Mouse (Mus musculus): ENCODE data around the gene Iqsec2. TPM values are rescaled to one million over a fixed set of nuclear protein-coding genes. Genes with fewer than 3 reads are reported as not detected.
A peak's percentile ranks its signal among the peaks of the same experiment; 100 is the strongest.

The Iqsec2 gene
- total and polyA plus RNA-seq, 2 experiments from 2014 or later: 51.7 to 131 TPM

GRCm38 (mm10) chrX:152148706-152149105 is 4.6 kb downstream of the Iqsec2 start:
- TF ChIP-seq CTCF (IDR thresholded peaks at IDR 0.05; ENCODE audit: low read depth) (no peak), EP300 (IDR thresholded peaks at IDR 0.05; ENCODE audit: low read depth) (no peak)
- Histone ChIP-seq H3K9ac (replicated peaks; ENCODE audit: low read depth, low read length) (no peak overlapping the region), H3K4me1 (ENCODE audit: control insufficient read depth, insufficient read depth) (0 out of 2 replicates have a peak, but pooled peaks cover 17% of the 10 kb centered on the region), H3K4me2 (ENCODE audit: low read depth, low read length) (no peak overlapping the region), H3K9me3 (replicated peaks; ENCODE audit: control insufficient read depth, low read length) (no peaks in the 10 kb centered on the region), H3K27me3 (ENCODE audit: control insufficient read depth, insufficient read depth, low read length) (peaks cover 28% of the 10 kb centered on the region; the same call in 1 of the 2 replicates), H3K36me3 (replicated peaks; ENCODE audit: control insufficient read depth, insufficient read depth, low read length) (no peaks in the 10 kb centered on the region), H3K4me3 (ENCODE audit: low read depth, low read length) (no peak overlapping the region), H3K27ac (ENCODE audit: low read depth) (peak overlapping the region; percentile 47)
- DNase-seq (ENCODE audit: low spot score) (no peak), ATAC-seq (ENCODE audit: insufficient read depth, low read depth) (no peak)
- 53% methylated on average over 5 of the region's 5 CpGs for WGBS

DNA sequence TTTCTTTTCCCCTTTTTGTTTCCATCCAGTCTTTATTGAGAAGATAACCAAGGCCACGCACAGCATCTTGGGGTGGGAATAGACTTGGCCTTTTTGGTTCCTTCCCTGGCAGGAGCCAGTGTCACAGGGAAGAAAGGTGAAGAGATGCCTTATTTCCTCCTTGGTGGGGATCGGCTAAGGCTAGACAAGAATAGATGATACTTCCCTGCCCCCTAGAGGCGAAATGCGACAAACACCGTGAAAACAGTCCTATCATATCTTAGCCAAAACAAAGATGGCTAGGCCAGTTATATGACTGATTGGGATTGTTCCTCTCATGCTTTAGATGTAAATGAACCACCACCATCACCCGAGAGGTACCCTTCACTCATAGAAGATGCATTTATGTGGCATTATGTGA is 7.6 kb downstream of the Iqsec2 start:
- H3K9me3 ChIP-seq (replicated peaks; ENCODE audit: control insufficient read depth, low read length): no peaks in the 10 kb centered on the region
- no peak overlapping the region for H3K4me3 ChIP-seq (ENCODE audit: low read depth, low read length)
- TF ChIP-seq EP300 (IDR thresholded peaks at IDR 0.05; ENCODE audit: low read depth) (no peak), CTCF (IDR thresholded peaks at IDR 0.05; ENCODE audit: low read depth) (peak; percentile 59)
- no peak overlapping the region for H3K27ac ChIP-seq (ENCODE audit: low read depth)
- ATAC-seq (ENCODE audit: insufficient read depth, low read depth) (no peak), DNase-seq (ENCODE audit: low spot score) (no peak)
- H3K27me3 ChIP-seq (ENCODE audit: control insufficient read depth, insufficient read depth, low read length): peaks cover under 1% of the 10 kb centered on the region; the same call in 1 of the 2 replicates
- H3K4me2 ChIP-seq (ENCODE audit: low read depth, low read length): no peak overlapping the region
- WGBS: 19% methylated on average over 6 of the region's 6 CpGs
- no peaks in the 10 kb centered on the region for H3K36me3 ChIP-seq (replicated peaks; ENCODE audit: control insufficient read depth, insufficient read depth, low read length)
- H3K4me1 ChIP-seq (ENCODE audit: control insufficient read depth, insufficient read depth): 0 out of 2 replicates have a peak, but pooled peaks cover 12% of the 10 kb centered on the region
- H3K9ac ChIP-seq (replicated peaks; ENCODE audit: low read depth, low read length): no peak overlapping the region

DNA sequence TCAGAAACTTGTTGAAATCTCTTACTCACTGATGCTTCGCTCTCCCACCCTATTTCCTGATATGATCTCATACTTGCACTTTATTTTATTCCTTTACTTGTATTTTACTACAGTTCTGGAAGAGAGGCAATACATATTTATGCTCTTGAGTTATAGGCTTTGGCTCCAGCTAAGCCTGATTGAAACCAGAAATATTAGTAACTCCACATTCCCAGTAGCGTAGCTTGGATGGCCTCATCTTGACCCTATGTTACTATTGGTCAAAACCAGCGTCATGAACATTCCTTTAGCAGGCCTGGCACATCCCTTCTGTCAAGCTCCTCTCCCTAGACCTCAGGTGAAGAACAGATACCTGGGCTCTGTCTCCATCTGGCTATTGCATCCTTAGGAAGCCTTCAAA is 14.2 kb downstream of the Iqsec2 start:
- H3K4me1 ChIP-seq (ENCODE audit: control insufficient read depth, insufficient read depth): no peaks in the 10 kb centered on the region
- H3K27me3 ChIP-seq (ENCODE audit: control insufficient read depth, insufficient read depth, low read length): peaks cover 6% of the 10 kb centered on the region; the same call in 1 of the 2 replicates
- ATAC-seq (ENCODE audit: insufficient read depth, low read depth) (no peak), DNase-seq (ENCODE audit: low spot score) (no peak)
- no peak for TF ChIP-seq CTCF (IDR thresholded peaks at IDR 0.05; ENCODE audit: low read depth)
- no peak for TF ChIP-seq EP300 (IDR thresholded peaks at IDR 0.05; ENCODE audit: low read depth)
- 71% methylated on average over 3 of the region's 3 CpGs for WGBS
- no peak overlapping the region for H3K9ac ChIP-seq (replicated peaks; ENCODE audit: low read depth, low read length)
- no peak overlapping the region for H3K27ac ChIP-seq (ENCODE audit: low read depth)
- H3K9me3 ChIP-seq (replicated peaks; ENCODE audit: control insufficient read depth, low read length): no peaks in the 10 kb centered on the region
- no peaks in the 10 kb centered on the region for H3K36me3 ChIP-seq (replicated peaks; ENCODE audit: control insufficient read depth, insufficient read depth, low read length)
- H3K4me3 ChIP-seq (ENCODE audit: low read depth, low read length): no peak overlapping the region
- no peak overlapping the region for H3K4me2 ChIP-seq (ENCODE audit: low read depth, low read length)

GRCm38 (mm10) chrX:152161404-152161803 is 17.3 kb downstream of the Iqsec2 start:
- Histone ChIP-seq H3K9me3 (replicated peaks; ENCODE audit: control insufficient read depth, low read length) (no peaks in the 10 kb centered on the region), H3K4me3 (ENCODE audit: low read depth, low read length) (no peak overlapping the region), H3K36me3 (replicated peaks; ENCODE audit: control insufficient read depth, insufficient read depth, low read length) (no peaks in the 10 kb centered on the region), H3K9ac (replicated peaks; ENCODE audit: low read depth, low read length) (no peak overlapping the region), H3K4me1 (ENCODE audit: control insufficient read depth, insufficient read depth) (no peaks in the 10 kb centered on the region), H3K4me2 (ENCODE audit: low read depth, low read length) (no peak overlapping the region), H3K27me3 (ENCODE audit: control insufficient read depth, insufficient read depth, low read length) (peaks cover 6% of the 10 kb centered on the region; the same call in 1 of the 2 replicates), H3K27ac (ENCODE audit: low read depth) (no peak overlapping the region)
- ATAC-seq (ENCODE audit: insufficient read depth, low read depth) (no peak), DNase-seq (ENCODE audit: low spot score) (no peak)
- WGBS: 84% methylated on average over 4 of the region's 4 CpGs
- TF ChIP-seq CTCF (IDR thresholded peaks at IDR 0.05; ENCODE audit: low read depth) (no peak), EP300 (IDR thresholded peaks at IDR 0.05; ENCODE audit: low read depth) (no peak)

DNA sequence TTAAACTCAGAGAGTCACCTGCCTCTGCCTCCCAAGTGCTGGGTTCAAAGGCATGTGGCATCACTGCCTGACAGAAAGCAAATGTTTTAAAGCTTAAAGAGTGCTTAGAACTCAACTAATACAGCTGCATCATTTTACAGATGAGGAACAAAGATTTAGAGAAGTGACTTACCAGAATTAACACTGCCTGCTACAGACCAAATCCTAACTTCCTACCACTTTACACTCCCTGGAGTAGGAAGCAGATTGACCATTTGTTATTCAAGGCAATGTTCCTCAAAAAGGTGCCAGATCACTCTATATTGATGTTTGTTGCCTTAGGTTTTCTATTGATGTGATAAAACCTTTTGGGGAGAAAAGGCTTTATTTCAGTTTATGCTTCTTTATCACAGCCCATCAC is 20.0 kb downstream of the Iqsec2 start:
- DNase-seq (ENCODE audit: low spot score) (no peak), ATAC-seq (ENCODE audit: insufficient read depth, low read depth) (no peak)
- H3K27ac ChIP-seq (ENCODE audit: low read depth): no peak overlapping the region
- no peak overlapping the region for H3K4me3 ChIP-seq (ENCODE audit: low read depth, low read length)
- peaks cover 6% of the 10 kb centered on the region; the same call in 1 of the 2 replicates for H3K4me1 ChIP-seq (ENCODE audit: control insufficient read depth, insufficient read depth)
- no peaks in the 10 kb centered on the region for H3K36me3 ChIP-seq (replicated peaks; ENCODE audit: control insufficient read depth, insufficient read depth, low read length)
- H3K9ac ChIP-seq (replicated peaks; ENCODE audit: low read depth, low read length): no peak overlapping the region
- no peaks in the 10 kb centered on the region for H3K9me3 ChIP-seq (replicated peaks; ENCODE audit: control insufficient read depth, low read length)
- TF ChIP-seq EP300 (IDR thresholded peaks at IDR 0.05; ENCODE audit: low read depth) (no peak), CTCF (IDR thresholded peaks at IDR 0.05; ENCODE audit: low read depth) (no peak)
- peaks cover 10% of the 10 kb centered on the region; the same call in 1 of the 2 replicates for H3K27me3 ChIP-seq (ENCODE audit: control insufficient read depth, insufficient read depth, low read length)
- no peak overlapping the region for H3K4me2 ChIP-seq (ENCODE audit: low read depth, low read length)

- H3K4me3 ChIP-seq (ENCODE audit: low read depth, low read length): no peak overlapping the region
- TF ChIP-seq CTCF (IDR thresholded peaks at IDR 0.05; ENCODE audit: low read depth): no peak
- TF ChIP-seq EP300 (IDR thresholded peaks at IDR 0.05; ENCODE audit: low read depth): no peak
- H3K27ac ChIP-seq (ENCODE audit: low read depth): no peak overlapping the region
- no peak overlapping the region for H3K9ac ChIP-seq (replicated peaks; ENCODE audit: low read depth, low read length)
- H3K27me3 ChIP-seq (ENCODE audit: control insufficient read depth, insufficient read depth, low read length): peaks cover 10% of the 10 kb centered on the region; the same call in 1 of the 2 replicates
- no peak for DNase-seq (ENCODE audit: low spot score)
- H3K4me2 ChIP-seq (ENCODE audit: low read depth, low read length): no peak overlapping the region
- no peaks in the 10 kb centered on the region for H3K36me3 ChIP-seq (replicated peaks; ENCODE audit: control insufficient read depth, insufficient read depth, low read length)
- ATAC-seq (ENCODE audit: insufficient read depth, low read depth): no peak
- whole genome bisulfite sequencing: 73% methylated on average over 6 of the region's 6 CpGs
- no peaks in the 10 kb centered on the region for H3K9me3 ChIP-seq (replicated peaks; ENCODE audit: control insufficient read depth, low read length)
- H3K4me1 ChIP-seq (ENCODE audit: control insufficient read depth, insufficient read depth): peaks cover 14% of the 10 kb centered on the region; the same call in 1 of the 2 replicates
These were observed 22.1 kb downstream of the Iqsec2 start for GRCm38 (mm10) chrX:152166161-152166560.
